Mouse (Mus musculus): Measurements from ENCODE around the gene Zfp523.

The Zfp523 gene

DNA sequence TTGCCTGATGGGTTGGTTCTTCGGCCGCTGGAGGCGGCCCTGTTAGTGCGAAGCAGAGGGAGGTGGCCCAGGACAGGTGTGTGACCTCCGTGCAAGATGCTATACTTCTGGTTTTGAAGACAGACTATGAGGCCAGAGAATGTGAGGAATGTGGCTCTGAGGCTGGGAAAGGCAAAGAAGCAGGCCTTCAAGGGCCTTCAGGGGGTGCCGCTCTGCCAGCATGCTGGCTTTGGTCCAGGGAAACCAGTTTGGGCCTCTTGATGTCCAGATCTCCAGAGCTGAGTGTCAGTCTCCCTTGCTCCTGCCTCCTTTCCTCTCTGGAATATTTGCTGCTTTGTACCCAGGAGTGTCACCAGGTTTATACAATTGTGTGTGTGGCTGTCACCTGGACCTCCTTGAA, 65.4 kb downstream of the Zfp523 start:
- DNase-seq (ENCODE audit: low spot score in 2 of 2): no peak

DNA sequence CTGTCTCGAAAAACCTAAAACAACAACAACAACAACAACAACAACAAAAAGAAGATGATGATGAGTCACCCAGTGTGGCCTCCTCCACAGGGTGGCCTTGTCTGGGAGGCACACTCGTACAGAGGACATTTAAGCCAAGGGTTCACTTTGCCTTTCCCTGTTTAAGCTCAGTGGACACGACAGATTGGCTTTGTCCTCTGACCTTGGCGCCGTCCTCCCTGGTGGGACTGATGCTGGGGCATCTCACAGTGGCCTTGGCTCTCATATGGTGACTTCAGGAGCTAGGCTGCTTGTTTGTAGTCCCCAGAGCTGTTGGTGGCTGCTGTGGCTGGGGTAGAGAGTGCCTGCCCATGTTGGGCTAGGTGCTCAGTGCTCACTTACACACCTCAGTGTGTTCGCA, 67.3 kb downstream of the Zfp523 start:
- no peak for DNase-seq (ENCODE audit: low spot score in 2 of 2)

DNA sequence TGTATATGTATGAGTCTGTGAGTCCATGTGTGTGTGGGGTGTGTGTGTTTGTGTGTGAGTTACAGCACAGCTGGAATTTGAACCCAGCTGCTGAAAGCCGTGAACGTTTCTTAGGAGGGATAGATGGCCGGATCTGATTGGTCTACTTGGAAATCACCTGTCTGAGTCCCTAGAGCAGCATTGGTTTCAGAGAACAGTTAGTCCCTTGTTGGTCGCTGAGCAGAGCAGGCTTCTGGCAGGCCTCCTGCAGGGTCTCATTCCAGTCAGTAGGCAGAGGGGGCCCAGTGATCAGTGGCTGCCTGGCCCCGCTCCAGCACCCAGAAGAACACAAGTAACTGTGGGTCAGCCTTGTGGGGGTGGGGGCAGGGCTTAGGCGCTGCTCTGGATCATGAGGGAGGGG, 67.8 kb downstream of the Zfp523 start:
- no peak for DNase-seq (ENCODE audit: low spot score in 2 of 2)

DNA sequence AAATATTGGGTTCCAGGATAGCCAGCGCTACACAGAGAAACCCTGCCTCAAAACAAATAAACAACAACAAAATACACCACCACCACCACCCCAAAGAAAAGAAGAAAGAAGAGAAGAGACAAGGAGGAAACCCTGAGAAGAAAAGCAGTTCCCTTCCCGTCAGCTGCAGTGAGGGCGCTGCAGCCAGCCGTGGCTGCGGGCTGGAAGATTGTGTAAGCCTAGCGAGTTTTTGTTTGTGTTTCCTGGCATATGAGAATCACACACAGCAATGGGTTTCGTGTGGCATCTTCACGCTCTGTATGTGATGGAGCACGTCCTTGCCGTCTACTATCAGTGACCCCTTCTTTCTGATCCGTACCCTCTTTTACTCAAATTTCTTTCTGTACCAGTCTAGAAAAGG, 69.7 kb downstream of the Zfp523 start:
- DNase-seq (ENCODE audit: low spot score in 2 of 2): no peak

DNA sequence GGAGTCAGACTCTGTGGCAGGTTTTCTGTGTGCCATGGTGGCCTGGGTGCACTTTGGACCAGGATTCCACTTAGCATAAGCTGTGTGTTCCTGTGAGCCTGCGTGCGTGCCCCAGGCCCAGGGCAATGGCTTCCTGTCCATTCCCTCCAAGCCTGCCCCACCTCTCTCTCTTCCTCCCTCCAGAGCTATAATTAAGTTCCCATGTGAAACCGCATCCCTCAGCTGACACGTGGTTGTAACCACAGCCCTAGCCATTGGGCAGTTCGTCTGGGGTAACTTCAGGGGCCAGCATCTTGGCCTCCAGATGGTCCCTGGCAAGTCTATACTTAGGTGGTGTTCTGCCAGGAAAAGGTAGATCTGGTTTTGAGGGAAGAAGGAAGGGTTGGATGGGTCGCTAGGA, 70.7 kb downstream of the Zfp523 start:
- DNase-seq (ENCODE audit: low spot score in 2 of 2): no peak

DNA sequence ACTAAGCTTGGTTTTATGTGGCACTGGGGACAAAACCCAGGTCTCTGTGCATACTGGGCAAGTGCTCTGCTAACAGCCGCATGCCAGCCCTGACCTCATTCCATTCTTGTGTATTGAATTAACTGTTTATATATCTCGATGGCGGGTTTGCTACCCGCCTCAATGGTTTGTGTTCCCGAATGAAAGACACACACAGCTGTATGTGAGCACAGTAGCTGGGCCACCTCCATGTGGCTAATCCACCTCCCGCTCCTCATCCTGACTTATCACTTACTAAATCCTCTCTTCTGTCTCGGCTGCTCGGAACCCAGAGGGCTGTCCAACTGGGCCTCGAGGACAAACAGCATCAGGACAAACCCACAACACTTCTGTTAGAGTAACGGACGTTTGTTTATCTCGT, 72.1 kb downstream of the Zfp523 start:
- DNase-seq (ENCODE audit: low spot score in 2 of 2): no peak

DNA sequence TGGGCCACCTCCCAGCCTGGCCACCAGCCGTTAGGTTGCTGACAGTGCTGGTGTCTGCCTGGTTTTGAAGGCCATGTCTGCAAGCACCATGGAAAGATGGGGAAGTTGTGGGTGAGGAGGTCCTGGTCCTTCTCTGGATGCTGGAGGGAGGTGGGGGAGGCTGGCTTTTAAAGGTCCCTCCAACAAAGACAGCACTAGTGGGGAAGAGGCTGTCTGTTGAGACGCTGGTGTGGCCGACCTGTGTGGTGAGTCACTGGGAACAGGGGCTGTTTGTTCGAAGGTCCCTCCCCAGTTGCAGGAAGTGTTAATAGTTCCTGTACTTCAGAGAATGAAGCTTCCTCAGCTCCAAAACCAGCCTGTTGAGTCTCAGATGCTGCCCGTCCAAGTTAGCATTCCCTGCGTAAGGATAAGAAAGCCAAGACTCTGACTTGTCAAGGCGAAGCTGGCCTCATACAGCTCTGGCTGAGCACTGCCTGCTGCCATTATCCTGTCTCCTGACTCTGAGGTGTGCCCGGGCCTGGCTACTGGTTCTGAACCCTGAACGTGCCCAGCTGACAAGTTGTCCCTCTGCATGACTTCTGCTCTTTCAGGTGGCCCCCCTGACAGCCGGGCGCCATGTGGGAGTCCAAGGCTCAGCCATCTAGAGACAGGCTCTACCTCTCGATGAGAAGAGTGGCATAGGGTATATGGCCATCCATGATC, 74.8 kb downstream of the Zfp523 start:
- DNase-seq (ENCODE audit: low spot score in 2 of 2): no peak

DNA sequence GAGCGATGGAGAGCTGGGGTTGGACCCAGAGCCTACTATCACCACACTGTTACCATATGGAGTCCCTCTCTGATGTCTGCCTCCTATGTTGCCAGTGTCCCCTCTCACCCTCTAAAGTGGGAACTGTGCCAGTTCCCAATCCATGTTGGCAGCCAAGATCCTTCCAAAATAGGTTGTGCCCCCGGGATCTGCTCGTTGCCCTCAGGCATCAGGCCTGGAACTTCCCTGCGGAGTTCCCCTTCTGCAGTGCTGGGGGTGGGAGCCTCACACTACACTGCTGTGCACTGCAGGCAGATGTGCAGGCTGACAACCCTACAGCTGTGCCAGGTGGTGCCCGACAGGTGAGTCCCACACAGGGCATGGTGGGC, 75.3 kb downstream of the Zfp523 start:
- no peak for DNase-seq (ENCODE audit: low spot score in 2 of 2)

DNA sequence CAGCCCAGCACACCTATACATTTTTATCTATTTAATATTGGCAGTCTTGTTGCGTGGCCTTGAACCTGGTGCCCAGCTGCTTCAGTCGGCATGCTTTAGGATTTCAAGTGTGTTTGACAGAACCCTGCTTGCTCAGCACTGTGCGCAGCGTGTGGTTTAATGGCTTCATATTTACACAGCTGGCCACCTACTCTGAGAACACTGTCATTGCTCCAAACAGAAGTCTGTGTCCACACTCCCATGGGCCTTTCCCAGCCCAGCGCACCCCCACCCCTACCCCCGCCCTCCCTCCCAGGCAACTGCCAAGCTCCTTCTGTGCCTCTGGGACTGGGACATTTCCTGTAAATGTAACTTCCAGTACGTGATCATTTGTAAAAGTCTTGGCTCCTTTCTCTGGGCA, 76.3 kb downstream of the Zfp523 start:
- no peak for DNase-seq (ENCODE audit: low spot score in 2 of 2)

DNA sequence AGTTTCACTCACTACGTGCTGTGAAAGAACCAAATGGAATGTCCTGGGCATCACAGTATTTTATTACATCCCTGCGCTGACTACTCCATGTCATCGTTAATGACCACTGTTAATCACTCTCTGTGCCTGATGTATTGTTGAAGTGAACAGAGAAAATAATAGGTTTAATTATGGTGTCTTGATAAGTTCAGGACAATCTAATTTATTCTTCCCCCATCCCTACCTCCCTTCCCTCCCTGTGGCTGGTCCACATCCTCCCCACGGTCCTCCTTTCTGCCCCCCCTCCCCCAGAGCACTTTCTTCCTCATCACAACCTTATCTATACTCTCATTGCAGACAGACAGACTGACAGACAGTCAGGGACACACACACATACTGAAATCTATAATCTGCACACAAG, 77.9 kb downstream of the Zfp523 start:
- DNase-seq (ENCODE audit: low spot score in 2 of 2): no peak
